Mouse (Mus musculus) G1E (cell line): Measurements from ENCODE around the gene Sigirr.

Source experiments
- CTCF ChIP-seq: IDR thresholded peaks from 2 replicates; pipeline ENCODE4 v1.5.1; 2012; ENCODE audit warnings: low read depth, low read length, inconsistent platforms, mixed read lengths
- GATA1 ChIP-seq: IDR thresholded peaks from 2 replicates; pipeline ENCODE4 v1.6.1; 2012; ENCODE audit warnings: borderline replicate concordance, low read length, inconsistent platforms, mixed read lengths
- GATA2 ChIP-seq: IDR thresholded peaks from 2 replicates; pipeline ENCODE4 v1.6.1; 2012; ENCODE audit warnings: low read depth, low read length, inconsistent platforms, borderline replicate concordance
- POLR2AphosphoS5 ChIP-seq: IDR thresholded peaks from 2 replicates; pipeline ENCODE4 v1.6.1; 2012; ENCODE audit warnings: low read depth, low read length, inconsistent platforms; ENCODE audit not compliant: insufficient replicate concordance
- TAL1 ChIP-seq: conservative IDR thresholded peaks from 2 replicates; pipeline ENCODE4 v1.6.1; 2012; ENCODE audit warnings: low read depth, low read length, inconsistent platforms, mixed read lengths

GRCm38 (mm10) chr7:141143112-141143511, 42.7 kb upstream of the Sigirr start:
- TF ChIP-seq GATA1 (no peak), TAL1 (no peak), CTCF (peak; percentile 49; the same call in 1 of the 2 replicates), GATA2 (no peak), POLR2AphosphoS5 (no peak)
